Mouse (Mus musculus) c-Kit-positive CD71-positive TER-119-positive erythroid progenitor cells, embryonic 14.5 days (primary cell): Measurements from ENCODE around the gene Wdr70.

ENCODE experiments used
- DNase-seq: peaks from one replicate; pipeline ENCODE4 v3.0.0-alpha.2; 2013; ENCODE audit warnings: low spot score

The Wdr70 gene

GRCm38 (mm10) chr15:7862890-7863289 is 236.1 kb downstream of the Wdr70 start:
- no peak for DNase-seq

- no peak for DNase-seq
Measured at GRCm38 (mm10) chr15:7858841-7859240, 240.2 kb downstream of the Wdr70 start.

DNA sequence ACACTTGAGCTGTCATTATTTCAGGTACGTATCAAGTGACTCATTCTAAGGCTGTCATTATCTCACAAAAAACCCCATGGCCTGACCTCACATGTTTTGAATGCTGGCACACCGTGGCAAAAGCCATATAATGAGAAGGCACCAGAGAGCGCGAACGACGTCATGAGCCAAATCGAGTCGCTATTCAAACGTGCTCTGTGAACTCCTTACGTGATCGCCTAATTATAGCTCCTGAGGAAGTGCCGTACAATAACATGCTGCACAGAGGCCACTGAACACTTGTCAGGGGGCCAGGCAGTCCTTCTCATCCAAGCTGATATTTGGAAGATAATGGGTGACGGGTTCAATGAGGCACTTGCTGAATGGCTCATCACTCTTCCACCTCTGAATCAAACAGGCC is 241.6 kb downstream of the Wdr70 start:
- DNase-seq, result no peak

DNA sequence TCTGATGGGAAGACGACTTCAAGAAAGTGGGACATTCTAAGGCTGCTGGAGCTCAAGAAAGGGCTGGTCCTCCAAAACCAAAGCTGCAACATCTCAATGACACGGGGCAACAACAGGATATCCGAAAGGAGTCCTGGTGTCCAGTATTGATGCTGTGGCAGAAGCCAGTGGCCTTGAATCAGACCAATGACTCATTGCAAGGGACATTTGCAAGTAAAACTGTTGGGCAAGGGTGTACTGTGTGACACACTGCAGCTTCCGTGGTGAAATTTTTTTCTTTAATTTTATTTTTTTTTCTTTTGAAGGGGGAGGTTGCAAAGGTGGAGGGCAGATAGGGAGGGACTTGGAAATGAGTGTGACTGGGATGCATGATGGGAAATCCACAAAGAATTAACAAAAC is 256.6 kb downstream of the Wdr70 start:
- no peak for DNase-seq

- DNase-seq, result no peak
Measured at GRCm38 (mm10) chr15:7841664-7842063, 257.3 kb downstream of the Wdr70 start.

- DNase-seq, result no peak
Measured at GRCm38 (mm10) chr15:7838921-7839309, 260.1 kb downstream of the Wdr70 start.

GRCm38 (mm10) chr15:7838060-7838920 is 260.7 kb downstream of the Wdr70 start:
- DNase-seq, result no peak

DNA sequence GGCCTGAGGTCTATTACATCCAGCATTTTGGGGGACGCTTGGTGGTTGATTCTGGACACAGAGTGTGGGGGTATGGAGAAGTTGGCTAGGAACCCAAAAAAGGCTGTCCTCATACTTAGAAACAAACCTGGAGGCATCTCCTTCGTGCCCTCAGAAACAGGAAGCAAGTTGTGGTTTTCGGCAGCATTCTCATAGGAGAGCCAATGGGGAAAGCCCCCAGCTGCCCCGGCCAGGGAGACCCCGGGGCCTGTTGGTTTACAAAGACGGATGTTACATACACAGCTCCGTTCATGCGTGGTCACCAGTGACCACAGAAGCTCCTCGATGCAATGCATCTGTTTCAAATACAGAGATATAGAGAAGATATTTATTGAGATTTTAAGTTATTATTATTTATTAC is 263.6 kb downstream of the Wdr70 start:
- no peak for DNase-seq

DNA sequence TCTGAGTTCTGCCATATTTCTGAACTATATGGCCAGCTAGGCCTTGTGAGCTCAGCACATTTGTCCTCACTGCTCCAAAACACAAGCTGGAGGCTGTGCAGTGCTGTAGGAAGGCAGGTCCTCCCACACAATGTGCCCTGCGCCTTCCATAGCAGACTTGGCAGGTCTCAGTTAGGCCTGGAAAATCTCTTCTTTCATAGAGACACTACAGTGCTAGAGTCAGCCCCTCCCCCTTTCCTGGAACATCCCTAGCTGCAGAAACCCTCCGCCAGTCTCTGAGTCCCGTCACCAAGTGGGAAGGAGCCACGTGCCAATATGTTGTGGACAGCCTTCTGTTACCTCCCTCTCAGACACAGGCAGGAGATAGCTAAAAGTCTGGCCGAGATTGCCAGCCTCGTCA is 273.5 kb downstream of the Wdr70 start:
- no peak for DNase-seq

- DNase-seq, result no peak
Measured at GRCm38 (mm10) chr15:7823886-7824285, 275.1 kb downstream of the Wdr70 start.
